Mouse (Mus musculus) spleen, postnatal 14 days (tissue): ENCODE measurements at regions not wholly inside any gene's neighbourhood (a gene's known extent, or its start where the extent isn't known, plus 50 kb on each side); places are given as distances from the start of the nearest gene placed in this dataset.

Source experiments
- DNase-seq, 2 experiments: peaks; one replicate each; pipeline ENCODE4 v3.0.0; 2021 to 2022; ENCODE audit warnings: low spot score in 2 of 2

- no peak for DNase-seq
These were observed 572.7 kb downstream of the Vrk1 start for GRCm38 (mm10) chr12:106582760-106583159.

- DNase-seq, result no peak
These were observed 575.6 kb downstream of the Vrk1 start for GRCm38 (mm10) chr12:106585626-106586025.

- no peak for DNase-seq
These were observed 582.7 kb downstream of the Vrk1 start for GRCm38 (mm10) chr12:106592686-106593085.

GRCm38 (mm10) chr12:106597636-106598035 is 587.6 kb downstream of the Vrk1 start:
- no peak for DNase-seq

- no peak for DNase-seq
These were observed 597.2 kb downstream of the Vrk1 start for GRCm38 (mm10) chr12:106607240-106607639.

- no peak for DNase-seq
These were observed 597.8 kb downstream of the Vrk1 start for GRCm38 (mm10) chr12:106607655-106608337.

GRCm38 (mm10) chr12:106618684-106619083 is 608.7 kb downstream of the Vrk1 start:
- DNase-seq, result no peak

GRCm38 (mm10) chr12:106626786-106627185 is 616.8 kb downstream of the Vrk1 start:
- DNase-seq, result no peak

GRCm38 (mm10) chr12:106632566-106632965 is 622.5 kb downstream of the Vrk1 start:
- DNase-seq, result no peak

GRCm38 (mm10) chr12:106633096-106633495 is 623.1 kb downstream of the Vrk1 start:
- no peak for DNase-seq

GRCm38 (mm10) chr12:106658317-106658716 is 648.3 kb downstream of the Vrk1 start:
- no peak for DNase-seq

GRCm38 (mm10) chr12:106673232-106673766 is 663.3 kb downstream of the Vrk1 start:
- no peak for DNase-seq

- no peak for DNase-seq
These were observed 664.7 kb downstream of the Vrk1 start for GRCm38 (mm10) chr12:106674741-106675140.

GRCm38 (mm10) chr12:106676136-106676535 is 666.1 kb downstream of the Vrk1 start:
- DNase-seq, result no peak

GRCm38 (mm10) chr12:106676566-106676965 is 666.5 kb downstream of the Vrk1 start:
- no peak for DNase-seq

GRCm38 (mm10) chr12:106685986-106686385 is 676.0 kb downstream of the Vrk1 start:
- DNase-seq, result no peak

- no peak for DNase-seq
These were observed 677.7 kb downstream of the Vrk1 start for GRCm38 (mm10) chr12:106687751-106688150.

- no peak for DNase-seq
These were observed 678.2 kb downstream of the Vrk1 start for GRCm38 (mm10) chr12:106688156-106688740.

- DNase-seq, result no peak
These were observed 692.9 kb downstream of the Vrk1 start for GRCm38 (mm10) chr12:106702958-106703357.

- no peak for DNase-seq
These were observed 711.4 kb downstream of the Vrk1 start for GRCm38 (mm10) chr12:106721271-106722009.

GRCm38 (mm10) chr12:106722010-106722362 is 712.0 kb downstream of the Vrk1 start:
- no peak for DNase-seq

GRCm38 (mm10) chr12:106722761-106723160 is 712.7 kb downstream of the Vrk1 start:
- DNase-seq, result no peak

- DNase-seq, result no peak
These were observed 716.9 kb downstream of the Vrk1 start for GRCm38 (mm10) chr12:106726920-106727319.
